Mouse (Mus musculus): ENCODE data around the gene Chn2. TPM values are rescaled to one million over a fixed set of nuclear protein-coding genes. Genes with fewer than 3 reads are reported as not detected.

Gene Chn2
- total and polyA plus RNA-seq, 3 experiments = not detected

DNA sequence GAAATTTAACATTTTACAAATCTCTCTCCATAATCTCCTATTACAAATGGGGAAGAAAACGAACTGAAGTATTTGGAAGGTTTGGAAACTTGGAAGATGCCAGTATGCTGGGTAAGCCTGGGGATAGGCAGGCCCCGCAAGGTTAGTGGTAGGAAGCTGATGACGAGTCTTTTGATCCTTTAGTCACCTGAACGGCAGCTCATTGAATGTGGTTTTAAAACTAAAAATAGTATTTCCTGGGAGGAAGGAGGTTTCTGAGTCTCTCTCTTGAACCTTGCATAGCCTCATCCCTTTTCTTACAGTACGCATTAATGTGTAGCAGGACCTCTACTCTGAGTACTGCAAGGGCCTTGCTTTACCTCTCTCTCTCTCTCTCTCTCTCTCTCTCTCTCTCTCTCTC, 29.5 kb downstream of the Chn2 start:
- in situ Hi-C loops (cut with MboI; ENCODE audit: low pct_ligation_motif_present, low pct_unique_long_range_greater_than_20kb, low sequenced_read_pairs) = no loop called here
- no peak overlapping the region for H3K27ac ChIP-seq (ENCODE audit: insufficient read depth, low read depth)
- H3K4me3 ChIP-seq (replicated peaks in 1 of 3; ENCODE audit: low read depth in 2 of 3, low read length in 2 of 3, poor library complexity in 1 of 3) = no peak overlapping the region
- no peak overlapping the region for H3K9ac ChIP-seq (ENCODE audit: insufficient read depth, low read depth)
- TF ChIP-seq TBP (conservative IDR thresholded peaks at IDR 0.05; ENCODE audit: low read depth, low read length) = no peak
- no peak for TF ChIP-seq ELF1 (IDR thresholded peaks at IDR 0.05; ENCODE audit: low read depth, low read length)
- TF ChIP-seq MAZ (IDR thresholded peaks at IDR 0.05; ENCODE audit: low read depth, low read length) = no peak
- no peak for TF ChIP-seq MAFK (IDR thresholded peaks at IDR 0.05; ENCODE audit: insufficient replicate concordance, low read length)
- TF ChIP-seq HCFC1 (IDR thresholded peaks at IDR 0.05; ENCODE audit: low read depth, low read length) = no peak
- no peak for TF ChIP-seq CHD2 (IDR thresholded peaks at IDR 0.05; ENCODE audit: low read length)
- no peak for TF ChIP-seq UBTF (IDR thresholded peaks at IDR 0.05; ENCODE audit: low read depth, low read length)
- no peak for TF ChIP-seq NRF1 (IDR thresholded peaks at IDR 0.05; ENCODE audit: low read depth, low read length)
- no peak for TF ChIP-seq EP300 (IDR thresholded peaks at IDR 0.05; ENCODE audit: low read length)
- TF ChIP-seq SMC3 (IDR thresholded peaks at IDR 0.05; ENCODE audit: low read depth, low read length) = no peak
- TF ChIP-seq RAD21 (IDR thresholded peaks at IDR 0.05; ENCODE audit: low read depth, low read length) = no peak
- no peak for TF ChIP-seq USF1 (IDR thresholded peaks at IDR 0.05; ENCODE audit: low read depth, low read length)
- no peak for TF ChIP-seq MAX (IDR thresholded peaks at IDR 0.05; ENCODE audit: low read length)
- no peak for TF ChIP-seq ZKSCAN1 (IDR thresholded peaks at IDR 0.05; ENCODE audit: borderline replicate concordance, low read depth, low read length)
- TF ChIP-seq TCF12 (IDR thresholded peaks at IDR 0.05; ENCODE audit: low read depth, low read length) = no peak
- TF ChIP-seq GABPA (IDR thresholded peaks at IDR 0.05; ENCODE audit: insufficient replicate concordance, low read depth, low read length) = no peak
- no peak for TF ChIP-seq CHD1 (IDR thresholded peaks at IDR 0.05; ENCODE audit: low read depth, low read length)
- no peak for TF ChIP-seq MYC (IDR thresholded peaks at IDR 0.05; ENCODE audit: low read depth, low read length)
- TF ChIP-seq USF2 (conservative IDR thresholded peaks at IDR 0.05; ENCODE audit: low read depth, low read length) = no peak
- TF ChIP-seq SIN3A (IDR thresholded peaks at IDR 0.05; ENCODE audit: low read length) = no peak
- H3K36me3 ChIP-seq (replicated peaks in 1 of 2; ENCODE audit: control insufficient read depth in 1 of 2, insufficient read depth in 1 of 2, low read length in 1 of 2) = no peaks in the 10 kb centered on the region
- H3K27me3 ChIP-seq (replicated peaks) = no peaks in the 10 kb centered on the region
- no peak for DNase-seq (ENCODE audit: extremely low read depth)
- no peaks in the 10 kb centered on the region for H3K9me3 ChIP-seq (replicated peaks; ENCODE audit: low read length)
- H3K79me2 ChIP-seq (replicated peaks; ENCODE audit: control insufficient read depth, extremely low read depth, insufficient read depth, poor library complexity, severe bottlenecking) = no peaks in the 10 kb centered on the region
- H3K4me2 ChIP-seq (ENCODE audit: insufficient read depth, low read depth, poor library complexity, severe bottlenecking) = no peak overlapping the region
- no peaks in the 10 kb centered on the region for H3K4me1 ChIP-seq (ENCODE audit: control insufficient read depth in 1 of 2, insufficient read depth in 2 of 2)
- dilution Hi-C loops (cut with MboI; ENCODE audit: extremely low pct_ligation_motif_present, extremely low pct_unique_long_range_greater_than_20kb, low sequenced_read_pairs) = no loop called here

DNA sequence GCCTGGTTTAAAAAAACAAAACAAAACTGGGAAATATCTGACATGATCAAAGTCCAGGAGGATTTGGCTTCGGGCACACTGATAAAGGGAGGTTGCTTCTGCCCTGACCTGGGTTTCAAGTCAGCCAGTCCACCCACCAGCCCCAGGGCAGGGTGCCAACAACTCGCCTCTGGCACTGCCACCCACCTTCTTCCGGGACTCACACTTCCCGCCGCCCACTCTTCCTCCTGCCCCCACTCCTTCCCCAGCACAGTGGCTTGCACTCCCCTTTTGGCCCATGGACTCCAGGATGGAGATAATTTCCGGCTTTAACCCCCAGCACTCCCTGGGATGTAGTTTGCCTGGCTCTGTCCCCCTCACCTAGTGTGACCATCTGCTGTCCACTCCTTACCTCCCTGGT, 31.4 kb downstream of the Chn2 start:
- dilution Hi-C loops (cut with MboI; ENCODE audit: extremely low pct_ligation_motif_present, extremely low pct_unique_long_range_greater_than_20kb, low sequenced_read_pairs) (no loop called here), in situ Hi-C loops (cut with MboI; ENCODE audit: low pct_ligation_motif_present, low pct_unique_long_range_greater_than_20kb, low sequenced_read_pairs) (no loop called here)
- Histone ChIP-seq H3K9ac (ENCODE audit: insufficient read depth, low read depth) (no peak overlapping the region), H3K27ac (ENCODE audit: insufficient read depth, low read depth) (no peak overlapping the region), H3K9me3 (replicated peaks; ENCODE audit: low read length) (no peaks in the 10 kb centered on the region), H3K4me1 (ENCODE audit: control insufficient read depth in 1 of 2, insufficient read depth in 2 of 2) (peaks cover 0 to 4% of the 10 kb centered on the region in 2 experiments; a peak in 2 of 4 replicates), H3K27me3 (replicated peaks) (no peaks in the 10 kb centered on the region), H3K4me3 (replicated peaks in 1 of 3; ENCODE audit: low read depth in 2 of 3, low read length in 2 of 3, poor library complexity in 1 of 3) (no peak overlapping the region), H3K4me2 (ENCODE audit: insufficient read depth, low read depth, poor library complexity, severe bottlenecking) (no peak overlapping the region), H3K79me2 (replicated peaks; ENCODE audit: control insufficient read depth, extremely low read depth, insufficient read depth, poor library complexity, severe bottlenecking) (no peaks in the 10 kb centered on the region), H3K36me3 (replicated peaks in 1 of 2; ENCODE audit: control insufficient read depth in 1 of 2, insufficient read depth in 1 of 2, low read length in 1 of 2) (no peaks in the 10 kb centered on the region)
- no peak for TF ChIP-seq MYC (IDR thresholded peaks at IDR 0.05; ENCODE audit: low read depth, low read length)
- TF ChIP-seq ZKSCAN1 (IDR thresholded peaks at IDR 0.05; ENCODE audit: borderline replicate concordance, low read depth, low read length) = no peak
- no peak for TF ChIP-seq ETS1 (conservative IDR thresholded peaks at IDR 0.05; ENCODE audit: low read depth, low read length)
- TF ChIP-seq CTCF (conservative IDR thresholded peaks at IDR 0.05 in 1 of 2, IDR thresholded peaks at IDR 0.05 in 1 of 2; ENCODE audit: low read depth in 2 of 2, low read length in 2 of 2) = no peak
- TF ChIP-seq GABPA (IDR thresholded peaks at IDR 0.05; ENCODE audit: insufficient replicate concordance, low read depth, low read length) = no peak
- TF ChIP-seq SIN3A (IDR thresholded peaks at IDR 0.05; ENCODE audit: low read length) = no peak
- TF ChIP-seq RAD21 (IDR thresholded peaks at IDR 0.05; ENCODE audit: low read depth, low read length) = no peak
- TF ChIP-seq POLR2A (IDR thresholded peaks at IDR 0.05; ENCODE audit: low read depth, low read length) = no peak
- no peak for TF ChIP-seq SMC3 (IDR thresholded peaks at IDR 0.05; ENCODE audit: low read depth, low read length)
- TF ChIP-seq POLR2AphosphoS2 (IDR thresholded peaks at IDR 0.05; ENCODE audit: low read depth, low read length) = no peak
- TF ChIP-seq CHD2 (IDR thresholded peaks at IDR 0.05; ENCODE audit: low read length) = no peak
- TF ChIP-seq ZNF384 (IDR thresholded peaks at IDR 0.05; ENCODE audit: low read depth, low read length) = no peak
- no peak for TF ChIP-seq USF2 (conservative IDR thresholded peaks at IDR 0.05; ENCODE audit: low read depth, low read length)
- no peak for TF ChIP-seq E2F4 (IDR thresholded peaks at IDR 0.05; ENCODE audit: insufficient replicate concordance, low read depth, low read length)
- DNase-seq (ENCODE audit: extremely low read depth) = no peak
